Mouse (Mus musculus) heart, postnatal 0 days (tissue): Measurements from ENCODE around the gene Amhr2.

Experiments used
- CTCF ChIP-seq: IDR thresholded peaks from 2 replicates; pipeline ENCODE4 v1.5.1; 2016; ENCODE audit warnings: antibody characterized with exemption, control low read depth, low read depth
- EP300 ChIP-seq: IDR thresholded peaks from 2 replicates; pipeline ENCODE4 v1.6.1; 2016; ENCODE audit warnings: antibody characterized with exemption, low read depth

DNA sequence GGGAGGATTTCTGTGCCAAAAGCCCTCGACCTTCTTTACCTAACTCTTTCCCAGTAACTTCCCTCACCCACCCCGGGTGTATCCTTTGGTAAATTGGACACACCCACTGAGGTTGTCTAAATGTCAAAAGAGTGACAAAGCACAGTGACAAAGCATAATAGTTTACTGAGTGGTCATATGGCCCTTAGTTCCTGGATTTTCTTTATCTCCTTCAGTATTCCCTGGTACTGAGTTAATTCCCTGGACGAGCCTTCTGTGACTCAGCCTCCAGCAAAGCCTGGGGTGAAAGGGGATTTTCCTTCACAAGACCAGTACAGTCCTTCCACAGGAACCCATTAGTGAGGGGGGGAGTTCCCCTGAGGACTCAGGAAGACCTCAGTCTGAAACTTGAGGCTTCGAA is 15.8 kb downstream of the Amhr2 start:
- TF ChIP-seq CTCF (no peak), EP300 (no peak)
